Mouse (Mus musculus): Measurements from ENCODE around the gene Grip2.

GRCm38 (mm10) chr6:91728939-91729619 is 98.0 kb downstream of the Grip2 start:
- TF ChIP-seq CTCF (IDR thresholded peaks at IDR 0.05; ENCODE audit: borderline replicate concordance, insufficient read depth, low read length), result no peak
- TF ChIP-seq POLR2A (IDR thresholded peaks at IDR 0.05; ENCODE audit: low read depth, low read length), result 0 out of 2 replicates have a peak, but pooled peaks have one; percentile 13
